Mouse (Mus musculus): ENCODE measurements at regions not wholly inside any gene's neighbourhood (a gene's known extent, or its start where the extent isn't known, plus 50 kb on each side); places are given as distances from the start of the nearest gene placed in this dataset.

- TF ChIP-seq CTCF (IDR thresholded peaks at IDR 0.05; ENCODE audit: borderline replicate concordance, extremely low read depth, insufficient read depth, insufficient read length) (no peak), POLR2A (IDR thresholded peaks at IDR 0.05; ENCODE audit: borderline replicate concordance, extremely low read depth, insufficient read depth, insufficient read length, poor library complexity, severe bottlenecking) (no peak)
Measured at GRCm38 (mm10) chr14:14541705-14542104, 140.6 kb downstream of the Olfr721-ps1 start.
